Mouse (Mus musculus) kidney, postnatal 14 days (tissue): ENCODE measurements around the gene Gm20773.
"Not testable (repeated sequence)": the region's sequence is repeated elsewhere in the genome, so short reads cannot be mapped to it uniquely, and the experiment has no call there.

ENCODE experiments used
- DNase-seq: peaks from one replicate; pipeline ENCODE4 v3.0.0; 2022; ENCODE audit warnings: mixed read lengths

Gm20773 gene

DNA sequence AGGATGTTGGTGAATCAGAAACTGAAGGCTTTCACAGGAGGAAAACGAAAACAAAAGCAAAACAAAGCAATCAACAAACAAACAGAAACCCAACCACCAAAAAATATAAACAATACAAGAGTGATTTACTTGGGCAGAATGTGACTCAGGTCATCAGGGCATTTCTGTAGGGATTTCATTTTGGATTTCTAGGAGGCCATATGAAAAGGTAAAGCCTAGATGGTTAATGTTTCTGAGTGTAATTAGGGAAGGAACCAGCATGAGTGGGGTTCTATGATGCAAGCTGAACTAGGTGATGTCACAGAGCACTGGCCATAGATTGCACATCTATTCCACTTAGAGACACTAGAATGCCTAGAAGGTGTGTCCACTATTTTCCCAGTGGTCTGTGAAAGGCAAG is at the start of gene Gm20773:
Gm20773 (plus strand) TSS at position 301 of the 400 bp plus-strand sequence.
- not testable (repeated sequence) for DNase-seq

DNA sequence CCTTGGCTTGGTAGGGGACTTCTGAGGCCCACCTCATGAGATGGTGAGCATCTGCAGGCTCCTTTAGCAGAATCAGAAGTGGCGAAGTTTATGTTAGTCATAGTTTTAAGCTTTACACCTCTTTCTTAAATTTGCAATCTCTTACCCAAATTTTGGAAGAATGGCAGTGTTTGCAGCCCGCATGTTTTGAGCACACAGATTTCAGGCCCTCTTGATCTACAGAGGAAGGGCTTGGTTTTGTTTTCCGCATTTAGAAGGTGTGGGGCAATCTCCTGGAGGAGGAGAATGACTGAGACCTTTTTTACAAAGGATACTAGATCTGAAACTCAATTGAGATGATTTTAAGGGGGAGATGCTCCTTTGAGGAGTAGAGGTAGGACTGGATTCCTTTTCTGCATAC is 28.3 kb upstream of the Gm20773 start, which contains the start of gene Gm21866:
Gm21866 (minus strand) TSS at position 101 of the 400 bp plus-strand sequence.
- not testable (repeated sequence) for DNase-seq
